Mouse (Mus musculus) liver, adult 2 months (tissue): ENCODE measurements around the gene Trem3. TPM values are rescaled to one million over a fixed set of nuclear protein-coding genes. Genes with fewer than 3 reads are reported as not detected.

Experiments used
- DNase-seq: peaks from one replicate; pipeline ENCODE4 v3.0.0-alpha.2; 2011; ENCODE audit warnings: low read depth, low spot score; ENCODE audit errors: extremely low read depth
- H3K27ac ChIP-seq: fragments of 200-500 bp; replicated peaks from 2 replicates; pipeline ENCODE4 v1.5.1; 2012; ENCODE audit warnings: low read depth, mild to moderate bottlenecking, control low read depth, inconsistent platforms, low read length; ENCODE audit not compliant: insufficient read depth
- H3K27me3 ChIP-seq: fragments of 200-500 bp; 2 replicates; pipeline ENCODE4 v1.6.1; 2012; ENCODE audit warnings: mild to moderate bottlenecking, moderate library complexity, low read length, inconsistent platforms; ENCODE audit not compliant: control insufficient read depth, insufficient read depth
- H3K36me3 ChIP-seq: fragments of 200-500 bp; 2 replicates; pipeline ENCODE4 v1.6.1; 2012; ENCODE audit warnings: low read length, inconsistent platforms; ENCODE audit not compliant: control insufficient read depth, insufficient read depth
- H3K4me1 ChIP-seq: fragments of 200-500 bp; 2 replicates; pipeline ENCODE4 v1.6.1; 2011; ENCODE audit warnings: low read length; ENCODE audit not compliant: control insufficient read depth, insufficient read depth
- H3K4me3 ChIP-seq: fragments of 200-500 bp; 2 replicates; pipeline ENCODE4 v1.5.1; 2011; ENCODE audit warnings: low read depth, mild to moderate bottlenecking, control low read depth, low read length, moderate library complexity; ENCODE audit not compliant: insufficient read depth
- H3K79me2 ChIP-seq: fragments of 200-500 bp; 2 replicates; pipeline ENCODE4 v1.6.1; 2012; ENCODE audit warnings: inconsistent platforms, mild to moderate bottlenecking, low read length, moderate library complexity; ENCODE audit not compliant: control insufficient read depth, insufficient read depth
- H3K9ac ChIP-seq: fragments of 200-500 bp; 2 replicates; pipeline ENCODE4 v1.6.1; 2012; ENCODE audit warnings: low read depth, mild to moderate bottlenecking, control low read depth, inconsistent platforms, low read length
- CTCF ChIP-seq: fragments of 200-500 bp; IDR thresholded peaks from 2 replicates; pipeline ENCODE4 v1.5.1; 2011; ENCODE audit warnings: low read depth, low read length, control low read depth
- POLR2A ChIP-seq: fragments of 200-500 bp; IDR thresholded peaks from 2 replicates; pipeline ENCODE4 v1.6.1; 2011; ENCODE audit warnings: low read length, control low read depth; ENCODE audit not compliant: insufficient read depth; ENCODE audit errors: extremely low read depth
- WGBS: fragments of 180-500 bp; shearing (Covaris S2); methylation state at CpG from one replicate; pipeline ENCODE4 v1.1.7; 2018; 5-methylcytosine and 5-hydroxymethylcytosine counted together
- polyA plus RNA-seq: library from polyadenylated mRNA; depleted of rRNA; stranded (reverse); fragments of >200 nt; gene quantifications from 2 replicates; pipeline ENCODE4 v1.2.3, GENCODE M21; 2012
- total RNA-seq: library from RNA; depleted of rRNA; stranded (reverse); fragments of >200 nt; gene quantifications from 2 replicates; pipeline ENCODE4 v1.2.3, GENCODE M21; 2014

Gene Trem3
- total and polyA plus RNA-seq, 2 experiments, result 0.09 TPM; not detected in 1

- Histone ChIP-seq H3K27ac (no peak within 1 kb of the TSS), H3K27me3 (no peaks in the 10 kb centered on the region), H3K79me2 (no peaks in the 10 kb centered on the region), H3K36me3 (no peaks in the 10 kb centered on the region), H3K4me1 (no peaks in the 10 kb centered on the region), H3K9ac (no peak within 1 kb of the TSS), H3K4me3 (no peak within 1 kb of the TSS)
- 68% methylated on average over 6 of the region's 6 CpGs for WGBS
- TF ChIP-seq POLR2A (no peak), CTCF (no peak)
- DNase-seq, result no peak
These were observed 15.1 kb upstream of the Trem3 start, which contains the start of gene Trem1 for GRCm38 (mm10) chr17:48232518-48232917. Gene Trem1, plus strand, starts transcription at chr17:48232768.

- Histone ChIP-seq H3K79me2 (no peaks in the 10 kb centered on the region), H3K9ac (no peak overlapping the region), H3K4me1 (no peaks in the 10 kb centered on the region), H3K27me3 (no peaks in the 10 kb centered on the region), H3K4me3 (no peak overlapping the region), H3K36me3 (no peaks in the 10 kb centered on the region), H3K27ac (no peak overlapping the region)
- 92% methylated on average over 4 of the region's 4 CpGs for WGBS
- DNase-seq, result no peak
- TF ChIP-seq CTCF (no peak), POLR2A (no peak)
These were observed 13.8 kb upstream of the Trem3 start for GRCm38 (mm10) chr17:48233789-48234188.

GRCm38 (mm10) chr17:48234550-48234949 lies 13.0 kb upstream of the Trem3 start:
- no peaks in the 10 kb centered on the region for H3K27me3 ChIP-seq
- H3K36me3 ChIP-seq, result no peaks in the 10 kb centered on the region
- H3K4me3 ChIP-seq, result no peak overlapping the region
- WGBS, result 58% methylated on average over 5 of the region's 5 CpGs
- H3K27ac ChIP-seq, result no peak overlapping the region
- H3K4me1 ChIP-seq, result no peaks in the 10 kb centered on the region
- TF ChIP-seq POLR2A (no peak), CTCF (no peak)
- H3K9ac ChIP-seq, result no peak overlapping the region
- DNase-seq, result no peak
- no peaks in the 10 kb centered on the region for H3K79me2 ChIP-seq

- H3K36me3 ChIP-seq, result no peaks in the 10 kb centered on the region
- H3K27me3 ChIP-seq, result no peaks in the 10 kb centered on the region
- TF ChIP-seq POLR2A (no peak), CTCF (no peak)
- no peak overlapping the region for H3K4me3 ChIP-seq
- no peaks in the 10 kb centered on the region for H3K79me2 ChIP-seq
- no peak for DNase-seq
- WGBS, result 65% methylated on average over 4 of the region's 4 CpGs
- no peak overlapping the region for H3K27ac ChIP-seq
- no peak overlapping the region for H3K9ac ChIP-seq
- H3K4me1 ChIP-seq, result no peaks in the 10 kb centered on the region
These were observed 11.7 kb upstream of the Trem3 start for GRCm38 (mm10) chr17:48235773-48236370.

- no peak for DNase-seq
- H3K79me2 ChIP-seq, result no peaks in the 10 kb centered on the region
- WGBS, result 93% methylated on average over 8 of the region's 8 CpGs
- H3K27me3 ChIP-seq, result no peaks in the 10 kb centered on the region
- no peak overlapping the region for H3K4me3 ChIP-seq
- H3K4me1 ChIP-seq, result no peaks in the 10 kb centered on the region
- H3K27ac ChIP-seq, result no peak overlapping the region
- TF ChIP-seq CTCF, result no peak
- TF ChIP-seq POLR2A, result no peak
- H3K9ac ChIP-seq, result no peak overlapping the region
- H3K36me3 ChIP-seq, result no peaks in the 10 kb centered on the region
These were observed 10.0 kb upstream of the Trem3 start for GRCm38 (mm10) chr17:48237621-48238020.

GRCm38 (mm10) chr17:48249039-48249438 lies 1.5 kb downstream of the Trem3 start:
- Histone ChIP-seq H3K4me1 (no peaks in the 10 kb centered on the region), H3K4me3 (no peak overlapping the region), H3K79me2 (no peaks in the 10 kb centered on the region), H3K27ac (no peak overlapping the region), H3K9ac (no peak overlapping the region), H3K27me3 (no peaks in the 10 kb centered on the region), H3K36me3 (no peaks in the 10 kb centered on the region)
- no peak for DNase-seq
- TF ChIP-seq POLR2A (no peak), CTCF (no peak)
